Mouse (Mus musculus): Measurements from ENCODE around the gene Rnf39. TPM values are rescaled to one million over a fixed set of nuclear protein-coding genes. Genes with fewer than 3 reads are reported as not detected.

Gene Rnf39
- polyA plus RNA-seq, 1 experiment from 2014 or later, result 1.1 TPM

GRCm38 (mm10) chr17:36993770-36994325, 51.1 kb downstream of the Rnf39 start:
- Histone ChIP-seq H3K9ac (no peak overlapping the region), H3K36me3 (no peaks in the 10 kb centered on the region), H3K9me3 (no peaks in the 10 kb centered on the region), H3K4me2 (no peak overlapping the region), H3K4me1 (replicated peaks) (no peaks in the 10 kb centered on the region), H3K27ac (replicated peaks) (no peak overlapping the region), H3K4me3 (no peak overlapping the region), H3K27me3 (peaks cover 13% of the 10 kb centered on the region)
- no peak for ATAC-seq (ENCODE audit: low read depth)
- WGBS, result 78% methylated on average over 4 of the region's 4 CpGs

GRCm38 (mm10) chr17:36994528-36994927, 51.8 kb downstream of the Rnf39 start:
- Histone ChIP-seq H3K27ac (replicated peaks) (no peak overlapping the region), H3K4me2 (no peak overlapping the region), H3K9me3 (no peaks in the 10 kb centered on the region), H3K9ac (no peak overlapping the region), H3K4me3 (no peak overlapping the region), H3K27me3 (peaks cover 6% of the 10 kb centered on the region), H3K4me1 (replicated peaks) (no peaks in the 10 kb centered on the region), H3K36me3 (no peaks in the 10 kb centered on the region)
- no peak for ATAC-seq (ENCODE audit: low read depth)
- WGBS, result 91% methylated on average over 2 of the region's 2 CpGs

DNA sequence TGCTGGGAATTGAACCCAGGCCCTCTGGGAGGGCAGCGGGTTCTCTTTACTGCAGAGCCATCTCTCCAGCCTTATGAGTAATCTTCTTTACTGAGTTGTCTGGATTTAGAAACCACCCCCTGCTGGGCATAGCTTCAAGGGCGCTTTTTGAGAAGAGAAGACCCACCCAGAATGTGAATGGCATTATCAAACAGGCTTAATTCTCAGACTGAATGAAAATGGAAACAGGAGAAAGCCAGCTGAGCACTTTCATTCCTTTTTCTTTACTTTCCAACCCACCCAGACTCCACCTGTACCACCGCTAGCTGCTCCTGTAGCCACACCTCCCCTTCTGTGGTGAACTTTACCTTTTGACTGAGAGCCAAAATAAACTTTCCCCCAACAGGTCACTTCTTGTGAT, 52.7 kb downstream of the Rnf39 start:
- Histone ChIP-seq H3K4me3 (no peak overlapping the region), H3K27me3 (no peaks in the 10 kb centered on the region), H3K9ac (no peak overlapping the region), H3K9me3 (no peaks in the 10 kb centered on the region), H3K36me3 (no peaks in the 10 kb centered on the region), H3K4me2 (no peak overlapping the region), H3K4me1 (replicated peaks) (no peaks in the 10 kb centered on the region), H3K27ac (replicated peaks) (no peak overlapping the region)
- WGBS, result 71% methylated on average over 3 of the region's 3 CpGs
- no peak for ATAC-seq (ENCODE audit: low read depth)

DNA sequence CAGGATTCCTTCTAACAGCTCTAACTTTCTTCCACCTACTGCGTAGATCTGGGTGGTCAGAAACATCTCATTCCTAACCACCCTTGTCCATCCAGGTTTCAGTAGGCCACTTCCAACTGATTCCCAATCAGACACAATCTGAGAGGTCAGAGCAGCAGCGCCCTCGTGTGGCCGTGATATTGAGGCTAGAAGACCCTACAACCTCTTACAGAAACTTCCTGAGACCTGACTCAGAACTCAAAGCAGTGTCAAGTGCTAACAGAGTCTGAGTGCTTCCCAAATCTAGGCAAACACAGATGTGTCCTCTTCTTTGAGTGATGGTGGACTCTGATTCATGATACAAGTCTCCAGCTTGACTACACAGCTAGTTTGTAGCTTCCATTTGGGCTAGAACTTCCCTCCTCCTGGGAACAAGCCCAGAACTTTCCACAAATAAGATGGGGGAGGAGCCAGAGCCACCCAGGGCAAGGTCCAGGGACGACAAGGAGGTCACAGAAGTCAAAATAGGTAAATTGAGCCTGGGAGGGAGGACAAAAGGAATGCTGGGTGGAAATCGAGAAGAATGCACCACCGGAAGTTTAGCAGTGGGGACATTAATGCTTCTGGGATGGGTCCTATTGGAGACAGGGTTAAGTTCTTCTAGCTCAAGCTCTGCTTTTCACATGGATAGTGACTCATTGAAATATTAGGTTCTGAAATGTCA, 54.5 kb downstream of the Rnf39 start:
- no peaks in the 10 kb centered on the region for H3K27me3 ChIP-seq
- no peak for ATAC-seq (ENCODE audit: low read depth)
- no peaks in the 10 kb centered on the region for H3K36me3 ChIP-seq
- no peak overlapping the region for H3K27ac ChIP-seq (replicated peaks)
- no peak overlapping the region for H3K4me3 ChIP-seq
- H3K9me3 ChIP-seq, result no peaks in the 10 kb centered on the region
- WGBS, result 31% methylated on average over 7 of the region's 7 CpGs
- H3K4me1 ChIP-seq (replicated peaks), result peaks cover 4% of the 10 kb centered on the region; the same call in 1 of the 2 replicates
- no peak overlapping the region for H3K4me2 ChIP-seq
- H3K9ac ChIP-seq, result no peak overlapping the region

Other genes starting within 250 kb of the Rnf39 start
- not detected in 2 replicates for gene H2-M10.5, start 170.0 kb upstream of the Rnf39 start, polyA plus RNA-seq (2015; fragmentation: Nextera tagmentation; extraction: Ambion mirVana)
- not detected in 2 replicates for gene H2-M10.6, start 130.7 kb upstream of the Rnf39 start, polyA plus RNA-seq (2015; fragmentation: Nextera tagmentation; extraction: Ambion mirVana)
- gene Trim26, start 105.8 kb upstream of the Rnf39 start, polyA plus RNA-seq (2015; fragmentation: Nextera tagmentation; extraction: Ambion mirVana), result 48.0 and 48.2 TPM in 2 replicates
- gene Trim15, start 75.7 kb upstream of the Rnf39 start, polyA plus RNA-seq (2015; fragmentation: Nextera tagmentation; extraction: Ambion mirVana), result 0.43 and 0.61 TPM in 2 replicates
- gene Trim10, start 73.3 kb upstream of the Rnf39 start, polyA plus RNA-seq (2015; fragmentation: Nextera tagmentation; extraction: Ambion mirVana), result 1.3 and 1.6 TPM in 2 replicates
- not detected in 2 replicates for gene Trim40, start 52.8 kb upstream of the Rnf39 start, polyA plus RNA-seq (2015; fragmentation: Nextera tagmentation; extraction: Ambion mirVana)
- not detected in 2 replicates for gene Trim31, start 44.8 kb upstream of the Rnf39 start, polyA plus RNA-seq (2015; fragmentation: Nextera tagmentation; extraction: Ambion mirVana)
- gene Ppp1r11, start 8.8 kb downstream of the Rnf39 start, polyA plus RNA-seq (2015; fragmentation: Nextera tagmentation; extraction: Ambion mirVana), result 181 and 191 TPM in 2 replicates
- 71.7 and 72.7 TPM in 2 replicates for gene Znrd1, start 15.6 kb downstream of the Rnf39 start, polyA plus RNA-seq (2015; fragmentation: Nextera tagmentation; extraction: Ambion mirVana)
- gene Znrd1as, start 15.7 kb downstream of the Rnf39 start, polyA plus RNA-seq (2015; fragmentation: Nextera tagmentation; extraction: Ambion mirVana), result 5.8 and 6.4 TPM in 2 replicates
- 0.31 TPM in 1 of 2 replicates, not detected in the other for gene 2410137M14Rik, start 38.3 kb downstream of the Rnf39 start, polyA plus RNA-seq (2015; fragmentation: Nextera tagmentation; extraction: Ambion mirVana)
- gene H2-M5, start 46.6 kb downstream of the Rnf39 start, polyA plus RNA-seq (2015; fragmentation: Nextera tagmentation; extraction: Ambion mirVana), result 1.6 and 2.3 TPM in 2 replicates
- gene Zfp57, start 58.2 kb downstream of the Rnf39 start, polyA plus RNA-seq (2015; fragmentation: Nextera tagmentation; extraction: Ambion mirVana), result 241 and 262 TPM in 2 replicates
- gene Mog, start 80.5 kb downstream of the Rnf39 start, polyA plus RNA-seq (2015; fragmentation: Nextera tagmentation; extraction: Ambion mirVana), result 1.2 and 1.7 TPM in 2 replicates
- gene Gabbr1, start 103.0 kb downstream of the Rnf39 start, polyA plus RNA-seq (2015; fragmentation: Nextera tagmentation; extraction: Ambion mirVana), result 56.2 and 57.0 TPM in 2 replicates
- not detected in 2 replicates for gene Olfr90, start 145.6 kb downstream of the Rnf39 start, polyA plus RNA-seq (2015; fragmentation: Nextera tagmentation; extraction: Ambion mirVana)
- not detected in 2 replicates for gene Olfr91, start 155.4 kb downstream of the Rnf39 start, polyA plus RNA-seq (2015; fragmentation: Nextera tagmentation; extraction: Ambion mirVana)
- gene Olfr92, start 177.2 kb downstream of the Rnf39 start, polyA plus RNA-seq (2015; fragmentation: Nextera tagmentation; extraction: Ambion mirVana), result not detected in 2 replicates
- gene Olfr93, start 218.6 kb downstream of the Rnf39 start, polyA plus RNA-seq (2015; fragmentation: Nextera tagmentation; extraction: Ambion mirVana), result not detected in 2 replicates